Mouse (Mus musculus): ENCODE results near the gene Fig4. TPM values are rescaled to one million over a fixed set of nuclear protein-coding genes. Genes with fewer than 3 reads are reported as not detected.

The Fig4 gene
- total RNA-seq, 2 experiments from 2014 or later: 7.6 to 9.9 TPM

- DNase-seq: no peak
Measured at GRCm38 (mm10) chr10:41214083-41214482, 89.0 kb downstream of the Fig4 start.

GRCm38 (mm10) chr10:41209538-41209937 lies 93.5 kb downstream of the Fig4 start:
- no peak for DNase-seq

- no peak for DNase-seq
Measured at GRCm38 (mm10) chr10:41208860-41209377, 94.1 kb downstream of the Fig4 start.

GRCm38 (mm10) chr10:41205647-41206046 lies 97.4 kb downstream of the Fig4 start:
- DNase-seq: no peak

- DNase-seq: no peak
Measured at GRCm38 (mm10) chr10:41204637-41205315, 98.3 kb downstream of the Fig4 start.

GRCm38 (mm10) chr10:41204191-41204590 lies 98.9 kb downstream of the Fig4 start:
- DNase-seq: no peak

- DNase-seq: no peak
Measured at GRCm38 (mm10) chr10:41198719-41199118, 104.3 kb downstream of the Fig4 start.

- DNase-seq: no peak
Measured at GRCm38 (mm10) chr10:41197788-41198187, 105.3 kb downstream of the Fig4 start.

- no peak for DNase-seq
Measured at GRCm38 (mm10) chr10:41196295-41196694, 106.8 kb downstream of the Fig4 start.

GRCm38 (mm10) chr10:41189392-41189791 lies 113.7 kb downstream of the Fig4 start:
- no peak for DNase-seq

GRCm38 (mm10) chr10:41183975-41184374 lies 119.1 kb downstream of the Fig4 start:
- DNase-seq: no peak

GRCm38 (mm10) chr10:41182644-41183043 lies 120.4 kb downstream of the Fig4 start:
- DNase-seq: no peak

GRCm38 (mm10) chr10:41166141-41166540 lies 136.9 kb downstream of the Fig4 start:
- no peak for DNase-seq

GRCm38 (mm10) chr10:41163108-41163507 lies 140.0 kb downstream of the Fig4 start:
- no peak for DNase-seq

- DNase-seq: no peak
Measured at GRCm38 (mm10) chr10:41157296-41157695, 145.8 kb downstream of the Fig4 start.

GRCm38 (mm10) chr10:41156693-41157092 lies 146.4 kb downstream of the Fig4 start:
- no peak for DNase-seq

- no peak for DNase-seq
Measured at GRCm38 (mm10) chr10:41153229-41153750, 149.8 kb downstream of the Fig4 start.

- no peak for DNase-seq
Measured at GRCm38 (mm10) chr10:41151901-41152300, 151.2 kb downstream of the Fig4 start.

- no peak for DNase-seq
Measured at GRCm38 (mm10) chr10:41151441-41151840, 151.6 kb downstream of the Fig4 start.

- no peak for DNase-seq
Measured at GRCm38 (mm10) chr10:41151021-41151420, 152.0 kb downstream of the Fig4 start.

- no peak for DNase-seq
Measured at GRCm38 (mm10) chr10:41150496-41150895, 152.6 kb downstream of the Fig4 start.

GRCm38 (mm10) chr10:41149307-41149706 lies 153.8 kb downstream of the Fig4 start:
- DNase-seq: no peak

GRCm38 (mm10) chr10:41146141-41146540 lies 156.9 kb downstream of the Fig4 start:
- DNase-seq: no peak

Measured in gastrocnemius, postnatal 10 days (tissue).